Mouse (Mus musculus): ENCODE results near the gene Cxcl17. TPM values are rescaled to one million over a fixed set of nuclear protein-coding genes. Genes with fewer than 3 reads are reported as not detected.

Cxcl17 gene
- polyA plus RNA-seq, 1 experiment from 2014 or later = 0.15 TPM

DNA sequence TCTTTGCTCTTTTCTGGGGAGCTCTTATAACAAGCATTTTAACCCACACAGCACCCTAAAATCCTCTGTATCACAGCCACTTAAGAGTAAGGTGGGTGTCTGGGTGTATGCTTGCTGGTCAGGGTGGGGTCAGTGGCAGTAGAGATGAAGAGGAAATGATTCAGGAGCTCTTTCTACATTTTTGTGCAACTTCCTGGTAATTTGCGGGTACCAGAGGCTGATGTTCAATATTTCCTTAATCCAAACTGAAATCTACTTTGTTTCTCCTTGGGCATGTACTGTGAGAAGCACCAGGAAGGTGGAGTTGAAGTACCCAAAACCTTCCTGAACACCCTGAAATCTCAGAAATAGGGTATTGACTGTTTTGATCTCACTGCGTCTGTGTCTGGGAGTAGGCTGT, 24.0 kb upstream of the Cxcl17 start:
- Histone ChIP-seq H3K36me3 (ENCODE audit: control insufficient read depth, insufficient read depth) (no peaks in the 10 kb centered on the region), H3K4me1 (ENCODE audit: control insufficient read depth, low read depth, low read length) (peaks cover 3% of the 10 kb centered on the region; the same call in 1 of the 2 replicates), H3K27me3 (ENCODE audit: control insufficient read depth, insufficient read depth, low read depth, low read length) (no peaks in the 10 kb centered on the region), H3K4me2 (ENCODE audit: low read depth, low read length) (no peak overlapping the region), H3K4me3 (ENCODE audit: low read depth, low read length) (no peak overlapping the region), H3K9ac (ENCODE audit: low read depth, low read length) (no peak overlapping the region), H3K27ac (ENCODE audit: low read length) (no peak overlapping the region), H3K9me3 (replicated peaks; ENCODE audit: control insufficient read depth, low read length) (no peaks in the 10 kb centered on the region)
- ATAC-seq (ENCODE audit: low read depth) = no peak
- 55% methylated on average over 2 of the region's 2 CpGs for WGBS (ENCODE audit: insufficient replicate concordance)

DNA sequence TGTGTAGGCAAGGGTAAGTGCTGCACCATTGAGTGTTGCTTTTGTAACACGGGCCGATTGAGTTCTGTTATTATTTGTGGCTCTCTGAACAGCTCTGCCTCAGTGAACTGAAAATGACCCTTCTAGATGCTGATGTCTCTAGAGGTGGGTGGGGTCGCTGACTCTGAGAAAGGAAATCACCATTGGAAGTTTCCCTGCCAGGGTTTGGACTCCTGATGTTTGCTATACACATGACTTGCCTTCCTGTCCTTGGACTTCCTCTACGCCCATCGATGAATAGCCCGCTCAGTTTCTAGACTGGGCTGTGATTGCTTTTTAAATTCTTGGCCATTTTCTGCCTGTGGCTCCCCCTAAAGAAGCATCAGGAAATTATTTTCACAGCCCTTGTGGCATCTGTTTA, 23.5 kb upstream of the Cxcl17 start:
- 59% methylated on average over 6 of the region's 6 CpGs for WGBS (ENCODE audit: insufficient replicate concordance)
- Histone ChIP-seq H3K27ac (ENCODE audit: low read length) (peak overlapping the region; percentile 38), H3K27me3 (ENCODE audit: control insufficient read depth, insufficient read depth, low read depth, low read length) (no peaks in the 10 kb centered on the region), H3K4me2 (ENCODE audit: low read depth, low read length) (no peak overlapping the region), H3K4me3 (ENCODE audit: low read depth, low read length) (no peak overlapping the region), H3K9ac (ENCODE audit: low read depth, low read length) (no peak overlapping the region), H3K4me1 (ENCODE audit: control insufficient read depth, low read depth, low read length) (peaks cover 3% of the 10 kb centered on the region; the same call in 1 of the 2 replicates), H3K9me3 (replicated peaks; ENCODE audit: control insufficient read depth, low read length) (no peaks in the 10 kb centered on the region), H3K36me3 (ENCODE audit: control insufficient read depth, insufficient read depth) (no peaks in the 10 kb centered on the region)
- no peak for ATAC-seq (ENCODE audit: low read depth)

GRCm38 (mm10) chr7:25435546-25435851, 22.8 kb upstream of the Cxcl17 start:
- no peak for ATAC-seq (ENCODE audit: low read depth)
- H3K27ac ChIP-seq (ENCODE audit: low read length) = peak overlapping the region; percentile 38
- 54% methylated on average over 2 of the region's 2 CpGs for WGBS (ENCODE audit: insufficient replicate concordance)

GRCm38 (mm10) chr7:25434654-25435545, 22.2 kb upstream of the Cxcl17 start:
- no peak overlapping the region for H3K4me2 ChIP-seq (ENCODE audit: low read depth, low read length)
- H3K9me3 ChIP-seq (replicated peaks; ENCODE audit: control insufficient read depth, low read length) = no peaks in the 10 kb centered on the region
- H3K27me3 ChIP-seq (ENCODE audit: control insufficient read depth, insufficient read depth, low read depth, low read length) = no peaks in the 10 kb centered on the region
- ATAC-seq (ENCODE audit: low read depth) = no peak
- no peak overlapping the region for H3K9ac ChIP-seq (ENCODE audit: low read depth, low read length)
- peaks cover under 1% of the 10 kb centered on the region; the same call in 1 of the 2 replicates for H3K4me1 ChIP-seq (ENCODE audit: control insufficient read depth, low read depth, low read length)
- WGBS (ENCODE audit: insufficient replicate concordance) = 75% methylated on average over 10 of the region's 10 CpGs
- H3K4me3 ChIP-seq (ENCODE audit: low read depth, low read length) = no peak overlapping the region
- H3K27ac ChIP-seq (ENCODE audit: low read length) = peak overlapping the region; percentile 38
- H3K36me3 ChIP-seq (ENCODE audit: control insufficient read depth, insufficient read depth) = no peaks in the 10 kb centered on the region

More at GRCm38 (mm10) chr7:25435546-25435851, 22.8 kb upstream of the Cxcl17 start:
- no peak overlapping the region for H3K4me2 ChIP-seq (ENCODE audit: low read depth, low read length)
- H3K4me3 ChIP-seq (ENCODE audit: low read depth, low read length) = no peak overlapping the region
- H3K9me3 ChIP-seq (replicated peaks; ENCODE audit: control insufficient read depth, low read length) = no peaks in the 10 kb centered on the region
- H3K36me3 ChIP-seq (ENCODE audit: control insufficient read depth, insufficient read depth) = no peaks in the 10 kb centered on the region
- peaks cover 3% of the 10 kb centered on the region; the same call in 1 of the 2 replicates for H3K4me1 ChIP-seq (ENCODE audit: control insufficient read depth, low read depth, low read length)
- no peak overlapping the region for H3K9ac ChIP-seq (ENCODE audit: low read depth, low read length)
- no peaks in the 10 kb centered on the region for H3K27me3 ChIP-seq (ENCODE audit: control insufficient read depth, insufficient read depth, low read depth, low read length)

- H3K4me3 ChIP-seq (ENCODE audit: low read depth, low read length) = no peak overlapping the region
- no peaks in the 10 kb centered on the region for H3K4me1 ChIP-seq (ENCODE audit: control insufficient read depth, low read depth, low read length)
- H3K9me3 ChIP-seq (replicated peaks; ENCODE audit: control insufficient read depth, low read length) = no peaks in the 10 kb centered on the region
- no peak overlapping the region for H3K27ac ChIP-seq (ENCODE audit: low read length)
- H3K4me2 ChIP-seq (ENCODE audit: low read depth, low read length) = no peak overlapping the region
- 72% methylated on average over 9 of the region's 9 CpGs for WGBS (ENCODE audit: insufficient replicate concordance)
- no peak overlapping the region for H3K9ac ChIP-seq (ENCODE audit: low read depth, low read length)
- no peak for ATAC-seq (ENCODE audit: low read depth)
- H3K36me3 ChIP-seq (ENCODE audit: control insufficient read depth, insufficient read depth) = no peaks in the 10 kb centered on the region
- H3K27me3 ChIP-seq (ENCODE audit: control insufficient read depth, insufficient read depth, low read depth, low read length) = no peaks in the 10 kb centered on the region
These were observed 21.3 kb upstream of the Cxcl17 start for GRCm38 (mm10) chr7:25433781-25434560.

- no peak overlapping the region for H3K27ac ChIP-seq (ENCODE audit: low read length)
- H3K4me2 ChIP-seq (ENCODE audit: low read depth, low read length) = no peak overlapping the region
- H3K9me3 ChIP-seq (replicated peaks; ENCODE audit: control insufficient read depth, low read length) = no peaks in the 10 kb centered on the region
- no peaks in the 10 kb centered on the region for H3K36me3 ChIP-seq (ENCODE audit: control insufficient read depth, insufficient read depth)
- H3K27me3 ChIP-seq (ENCODE audit: control insufficient read depth, insufficient read depth, low read depth, low read length) = no peaks in the 10 kb centered on the region
- no peak overlapping the region for H3K9ac ChIP-seq (ENCODE audit: low read depth, low read length)
- ATAC-seq (ENCODE audit: low read depth) = no peak
- no peaks in the 10 kb centered on the region for H3K4me1 ChIP-seq (ENCODE audit: control insufficient read depth, low read depth, low read length)
- H3K4me3 ChIP-seq (ENCODE audit: low read depth, low read length) = no peak overlapping the region
- 19% methylated on average over 5 of the region's 5 CpGs for WGBS (ENCODE audit: insufficient replicate concordance)
These were observed 20.4 kb upstream of the Cxcl17 start for GRCm38 (mm10) chr7:25433007-25433541.

DNA sequence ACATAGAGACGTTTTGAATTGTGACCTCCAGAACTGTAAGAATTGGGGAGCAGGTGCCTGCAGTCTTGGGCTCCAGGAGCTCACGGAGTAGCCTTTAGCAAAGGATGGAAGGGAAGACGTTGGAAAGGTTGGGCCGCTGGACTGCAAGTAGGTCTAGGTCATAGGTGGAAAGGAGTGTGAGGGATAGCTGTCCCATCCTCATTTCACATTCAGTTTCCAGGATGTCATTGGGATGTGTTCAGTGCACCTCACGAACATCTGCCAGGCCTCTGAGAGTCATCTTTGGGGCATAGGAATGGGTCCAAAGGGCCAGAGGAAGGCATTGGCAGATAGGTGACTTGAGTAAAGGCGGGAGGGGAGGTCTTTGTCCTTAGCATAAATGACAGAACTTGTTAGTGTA, 19.7 kb upstream of the Cxcl17 start:
- WGBS (ENCODE audit: insufficient replicate concordance) = 62% methylated on average over 6 of the region's 6 CpGs
- no peak for ATAC-seq (ENCODE audit: low read depth)
- Histone ChIP-seq H3K36me3 (ENCODE audit: control insufficient read depth, insufficient read depth) (no peaks in the 10 kb centered on the region), H3K9ac (ENCODE audit: low read depth, low read length) (no peak overlapping the region), H3K27ac (ENCODE audit: low read length) (no peak overlapping the region), H3K9me3 (replicated peaks; ENCODE audit: control insufficient read depth, low read length) (no peaks in the 10 kb centered on the region), H3K4me3 (ENCODE audit: low read depth, low read length) (no peak overlapping the region), H3K4me1 (ENCODE audit: control insufficient read depth, low read depth, low read length) (no peaks in the 10 kb centered on the region), H3K4me2 (ENCODE audit: low read depth, low read length) (no peak overlapping the region), H3K27me3 (ENCODE audit: control insufficient read depth, insufficient read depth, low read depth, low read length) (no peaks in the 10 kb centered on the region)

DNA sequence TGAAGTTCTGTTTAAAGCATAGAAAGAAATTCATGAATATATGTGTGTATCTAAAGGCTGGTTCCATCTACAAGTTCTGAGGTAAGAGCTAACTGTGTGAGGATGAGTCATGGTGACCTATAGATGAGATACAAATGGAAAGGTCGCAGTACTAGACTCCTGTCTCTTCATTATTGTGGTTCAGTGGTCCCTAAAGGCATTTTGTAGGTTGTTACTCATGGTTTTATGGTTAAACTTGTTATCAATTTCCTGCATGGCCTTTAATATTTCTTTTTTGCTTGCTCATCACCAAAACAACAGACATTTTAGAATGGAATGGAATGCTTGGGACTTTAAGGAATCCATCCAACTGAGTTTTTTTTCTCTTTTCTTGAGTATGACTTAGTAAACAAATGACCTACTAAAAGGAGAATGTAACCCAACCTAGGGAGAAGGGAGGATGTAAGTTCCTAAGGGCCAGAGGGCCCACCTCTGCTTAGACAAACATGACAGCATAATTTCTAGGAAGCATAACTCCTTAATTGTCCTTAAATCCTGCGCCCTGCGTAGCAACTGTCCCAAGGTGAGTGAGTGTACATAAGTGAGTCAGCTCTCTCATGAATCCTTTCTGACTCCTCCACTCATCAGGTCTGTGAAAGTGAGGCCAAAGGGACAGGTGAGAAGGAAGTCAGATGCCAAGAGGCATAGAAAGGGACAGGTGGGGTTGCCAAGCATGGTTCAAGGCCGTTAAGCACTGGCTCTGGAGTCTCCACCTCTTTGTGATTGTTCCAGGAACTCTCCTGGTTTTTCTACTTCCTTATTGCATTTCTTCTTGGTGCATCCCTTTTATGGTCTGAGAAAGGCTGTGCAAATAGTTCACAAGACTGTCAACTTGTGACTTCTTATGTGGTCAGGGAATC, 17.4 kb upstream of the Cxcl17 start:
- no peaks in the 10 kb centered on the region for H3K4me1 ChIP-seq (ENCODE audit: control insufficient read depth, low read depth, low read length)
- H3K27me3 ChIP-seq (ENCODE audit: control insufficient read depth, insufficient read depth, low read depth, low read length) = no peaks in the 10 kb centered on the region
- H3K9ac ChIP-seq (ENCODE audit: low read depth, low read length) = no peak overlapping the region
- ATAC-seq (ENCODE audit: low read depth) = no peak
- H3K36me3 ChIP-seq (ENCODE audit: control insufficient read depth, insufficient read depth) = no peaks in the 10 kb centered on the region
- H3K27ac ChIP-seq (ENCODE audit: low read length) = no peak overlapping the region
- 61% methylated on average over 4 of the region's 4 CpGs for WGBS (ENCODE audit: insufficient replicate concordance)
- no peak overlapping the region for H3K4me2 ChIP-seq (ENCODE audit: low read depth, low read length)
- no peak overlapping the region for H3K4me3 ChIP-seq (ENCODE audit: low read depth, low read length)
- H3K9me3 ChIP-seq (replicated peaks; ENCODE audit: control insufficient read depth, low read length) = no peaks in the 10 kb centered on the region
